Mouse (Mus musculus): Measurements from ENCODE around the gene Numbl.

GRCm38 (mm10) chr7:27324928-27325327 lies 66.7 kb downstream of the Numbl start:
- TF ChIP-seq CTCF (IDR thresholded peaks at IDR 0.05; ENCODE audit: borderline replicate concordance, insufficient read depth, low read depth, low read length) (no peak), POLR2A (IDR thresholded peaks at IDR 0.05; ENCODE audit: borderline replicate concordance, insufficient read depth, low read length) (no peak)

All from cerebellum, adult 2 months (tissue).